Mouse (Mus musculus): Measurements from ENCODE around the gene Gm11627. TPM values are rescaled to one million over a fixed set of nuclear protein-coding genes. Genes with fewer than 3 reads are reported as not detected.

Gene Gm11627
- total and polyA plus RNA-seq, 2 experiments from 2014 or later, result 7.9 to 12.0 TPM

DNA sequence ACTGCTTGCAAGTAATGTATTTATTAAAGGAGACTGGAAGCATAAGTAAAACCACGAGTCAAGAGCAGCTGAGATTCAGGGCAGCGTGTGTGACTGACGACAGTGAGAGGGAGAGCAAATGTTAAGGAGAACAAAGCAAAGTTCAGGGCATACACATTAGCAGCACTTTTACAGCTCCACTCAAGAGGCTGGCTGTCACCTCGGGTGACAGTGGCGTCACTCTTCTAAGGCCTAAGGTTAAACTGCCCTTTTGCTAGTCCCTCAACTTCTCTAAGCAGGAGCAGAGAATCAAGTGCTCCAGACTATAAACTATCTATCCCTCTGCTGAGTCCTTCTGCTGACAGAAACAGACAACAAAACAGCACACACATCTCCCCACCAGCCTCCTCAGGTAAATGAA is 47.8 kb downstream of the Gm11627 start:
- no peak overlapping the region for H3K4me3 ChIP-seq (ENCODE audit: low read depth, low read length)
- H3K9me3 ChIP-seq (replicated peaks; ENCODE audit: control insufficient read depth, low read length), result no peaks in the 10 kb centered on the region
- peaks cover 9% of the 10 kb centered on the region; the same call in 1 of the 2 replicates for H3K36me3 ChIP-seq (replicated peaks; ENCODE audit: control insufficient read depth, insufficient read depth, low read length)
- H3K9ac ChIP-seq (replicated peaks; ENCODE audit: low read depth, low read length), result no peak overlapping the region
- TF ChIP-seq CTCF (IDR thresholded peaks at IDR 0.05; ENCODE audit: low read depth) (no peak), EP300 (IDR thresholded peaks at IDR 0.05; ENCODE audit: low read depth) (no peak)
- DNase-seq (ENCODE audit: low spot score), result no peak
- peak overlapping the region; percentile 25 for H3K27ac ChIP-seq (ENCODE audit: low read depth)
- no peaks in the 10 kb centered on the region for H3K4me1 ChIP-seq (ENCODE audit: control insufficient read depth, insufficient read depth)
- 25% methylated on average over 5 of the region's 5 CpGs for WGBS
- no peak for ATAC-seq (ENCODE audit: insufficient read depth, low read depth)
- H3K27me3 ChIP-seq (ENCODE audit: control insufficient read depth, insufficient read depth, low read length), result no peaks in the 10 kb centered on the region
- no peak overlapping the region for H3K4me2 ChIP-seq (ENCODE audit: low read depth, low read length)

Other genes starting within 250 kb of the Gm11627 start
- gene Slc4a1, start 213.3 kb downstream of the Gm11627 start, total RNA-seq (2014; rRNA removed; ENCODE audit: low replicate concordance), result 1.9 and 7.5 TPM in 2 replicates
- gene Slc4a1, start 213.3 kb downstream of the Gm11627 start, polyA plus RNA-seq (2015; fragmentation: Nextera tagmentation; extraction: Ambion mirVana), result 1.3 and 3.1 TPM in 2 replicates
- 12.5 TPM in 1 of 2 replicates, not detected in the other for gene Rundc3a, start 186.1 kb downstream of the Gm11627 start, total RNA-seq (2014; rRNA removed; ENCODE audit: low replicate concordance)
- 0.74 and 0.92 TPM in 2 replicates for gene Rundc3a, start 186.1 kb downstream of the Gm11627 start, polyA plus RNA-seq (2015; fragmentation: Nextera tagmentation; extraction: Ambion mirVana)
- 281 and 322 TPM in 2 replicates for gene Slc25a39, start 171.5 kb downstream of the Gm11627 start, total RNA-seq (2014; rRNA removed; ENCODE audit: low replicate concordance)
- 267 and 269 TPM in 2 replicates for gene Slc25a39, start 171.5 kb downstream of the Gm11627 start, polyA plus RNA-seq (2015; fragmentation: Nextera tagmentation; extraction: Ambion mirVana)
- gene Grn, start 149.1 kb downstream of the Gm11627 start, total RNA-seq (2014; rRNA removed; ENCODE audit: low replicate concordance), result 134 and 162 TPM in 2 replicates
- 174 and 176 TPM in 2 replicates for gene Grn, start 149.1 kb downstream of the Gm11627 start, polyA plus RNA-seq (2015; fragmentation: Nextera tagmentation; extraction: Ambion mirVana)
- 40.8 and 58.6 TPM in 2 replicates for gene Fam171a2, start 131.8 kb downstream of the Gm11627 start, total RNA-seq (2014; rRNA removed; ENCODE audit: low replicate concordance)
- gene Fam171a2, start 131.8 kb downstream of the Gm11627 start, polyA plus RNA-seq (2015; fragmentation: Nextera tagmentation; extraction: Ambion mirVana), result 1.7 and 1.8 TPM in 2 replicates
- gene Itga2b, start 109.3 kb downstream of the Gm11627 start, total RNA-seq (2014; rRNA removed; ENCODE audit: low replicate concordance), result 4.3 and 4.8 TPM in 2 replicates
- gene Itga2b, start 109.3 kb downstream of the Gm11627 start, polyA plus RNA-seq (2015; fragmentation: Nextera tagmentation; extraction: Ambion mirVana), result 5.4 and 5.6 TPM in 2 replicates
- gene Gpatch8, start 23.1 kb downstream of the Gm11627 start, total RNA-seq (2014; rRNA removed; ENCODE audit: low replicate concordance), result 13.5 and 40.8 TPM in 2 replicates
- 23.2 and 25.8 TPM in 2 replicates for gene Gpatch8, start 23.1 kb downstream of the Gm11627 start, polyA plus RNA-seq (2015; fragmentation: Nextera tagmentation; extraction: Ambion mirVana)
- gene Fzd2, start 24.9 kb upstream of the Gm11627 start, total RNA-seq (2014; rRNA removed; ENCODE audit: low replicate concordance), result 38.1 and 47.1 TPM in 2 replicates
- 6.5 and 7.0 TPM in 2 replicates for gene Fzd2, start 24.9 kb upstream of the Gm11627 start, polyA plus RNA-seq (2015; fragmentation: Nextera tagmentation; extraction: Ambion mirVana)
- 0.04 TPM in 1 of 2 replicates, not detected in the other for gene Meioc, start 84.3 kb upstream of the Gm11627 start, total RNA-seq (2014; rRNA removed; ENCODE audit: low replicate concordance)
- gene Meioc, start 84.3 kb upstream of the Gm11627 start, polyA plus RNA-seq (2015; fragmentation: Nextera tagmentation; extraction: Ambion mirVana), result 0.12 and 0.15 TPM in 2 replicates
- gene Ccdc43, start 118.3 kb upstream of the Gm11627 start, total RNA-seq (2014; rRNA removed; ENCODE audit: low replicate concordance), result 14.2 and 20.8 TPM in 2 replicates
- gene Ccdc43, start 118.3 kb upstream of the Gm11627 start, polyA plus RNA-seq (2015; fragmentation: Nextera tagmentation; extraction: Ambion mirVana), result 25.5 and 28.8 TPM in 2 replicates
- gene Adam11, start 182.0 kb upstream of the Gm11627 start, total RNA-seq (2014; rRNA removed; ENCODE audit: low replicate concordance), result 7.4 and 13.6 TPM in 2 replicates
- 3.2 and 3.4 TPM in 2 replicates for gene Adam11, start 182.0 kb upstream of the Gm11627 start, polyA plus RNA-seq (2015; fragmentation: Nextera tagmentation; extraction: Ambion mirVana)
- 19.2 and 29.4 TPM in 2 replicates for gene Gjc1, start 240.2 kb upstream of the Gm11627 start, total RNA-seq (2014; rRNA removed; ENCODE audit: low replicate concordance)
- 41.1 and 42.7 TPM in 2 replicates for gene Gjc1, start 240.2 kb upstream of the Gm11627 start, polyA plus RNA-seq (2015; fragmentation: Nextera tagmentation; extraction: Ambion mirVana)